Mouse (Mus musculus) midbrain, embryonic 15.5 days (tissue): ENCODE data around the gene Phf11a. TPM values are rescaled to one million over a fixed set of nuclear protein-coding genes. Genes with fewer than 3 reads are reported as not detected.
"Not testable (repeated sequence)": the region's sequence is repeated elsewhere in the genome, so short reads cannot be mapped to it uniquely, and the experiment has no call there.

Experiments used
- ATAC-seq: fragments of 200-750 bp; cut with Nextera tagmentation; replicated peaks from 2 replicates; pipeline ENCODE4 v1.8.0; 2017; ENCODE audit warnings: moderate TSS enrichment
- H3K27ac ChIP-seq: fragments of 300-500 bp; sonication (generic); 2 replicates; pipeline ENCODE4 v1.5.1; 2015; ENCODE audit warnings: mild to moderate bottlenecking, inconsistent platforms
- H3K27me3 ChIP-seq: fragments of 300-500 bp; sonication (generic); replicated peaks from 2 replicates; pipeline ENCODE4 v1.6.1; 2015; ENCODE audit warnings: inconsistent platforms
- H3K36me3 ChIP-seq: fragments of 300-500 bp; sonication (generic); replicated peaks from 2 replicates; pipeline ENCODE4 v1.6.1; 2015; ENCODE audit warnings: inconsistent platforms
- H3K4me1 ChIP-seq: fragments of 300-500 bp; sonication (generic); 2 replicates; pipeline ENCODE4 v1.6.1; 2015; ENCODE audit warnings: inconsistent platforms
- H3K4me2 ChIP-seq: fragments of 300-500 bp; sonication (generic); 2 replicates; pipeline ENCODE4 v1.6.1; 2015; ENCODE audit warnings: inconsistent platforms, mild to moderate bottlenecking, moderate library complexity
- H3K4me3 ChIP-seq: fragments of 300-500 bp; sonication (generic); 2 replicates; pipeline ENCODE4 v1.5.1; 2015; ENCODE audit warnings: mild to moderate bottlenecking, inconsistent platforms
- H3K9ac ChIP-seq: fragments of 300-500 bp; sonication (generic); 2 replicates; pipeline ENCODE4 v1.6.1; 2015; ENCODE audit warnings: mild to moderate bottlenecking, inconsistent platforms
- H3K9me3 ChIP-seq: fragments of 300-500 bp; sonication (generic); 2 replicates; pipeline ENCODE4 v1.6.1; 2016; ENCODE audit warnings: inconsistent platforms
- WGBS: fragments of 180-500 bp; shearing (Covaris S2); methylation state at CpG from one replicate; pipeline ENCODE4 v1.1.7; 2015; ENCODE audit warnings: mixed read lengths; 5-methylcytosine and 5-hydroxymethylcytosine counted together
- polyA plus RNA-seq: library from polyadenylated mRNA; unstranded; fragments of >200 nt; fragmentation: Nextera tagmentation; extraction: Ambion mirVana; gene quantifications from 2 replicates; pipeline ENCODE4 v1.2.1, GENCODE M21; 2015

The Phf11a gene
- polyA plus RNA-seq = 0.22 TPM in 1 of 2 replicates, not detected in the other

DNA sequence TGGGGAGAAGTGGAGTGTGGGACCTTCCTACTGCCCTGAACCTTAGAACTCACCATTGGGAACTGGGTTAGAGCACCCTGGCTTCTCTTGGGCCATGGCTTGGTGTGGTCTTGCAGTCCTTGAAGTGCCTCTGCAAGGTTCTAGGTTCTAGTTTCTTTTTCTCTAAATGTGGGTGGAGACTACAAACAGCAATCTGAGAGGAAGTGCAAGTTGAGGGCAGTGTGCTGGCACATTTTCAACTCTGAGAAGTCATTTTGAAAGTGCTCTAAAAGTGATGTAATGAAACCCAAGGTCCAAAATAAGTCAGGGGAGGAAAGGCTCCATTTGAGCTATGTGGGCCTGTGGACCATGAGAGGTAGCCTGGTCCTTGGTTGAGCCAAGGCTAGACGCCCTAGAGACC, at the start of gene Phf11a:
Gene Phf11a (minus strand): TSS at position 132 of the 400 bp plus-strand sequence.
- 65% methylated on average over 1 of the region's 1 CpGs for WGBS
- H3K27me3 ChIP-seq, H3K4me3 ChIP-seq, H3K9me3 ChIP-seq, H3K4me2 ChIP-seq, H3K9ac ChIP-seq, H3K27ac ChIP-seq, H3K4me1 ChIP-seq, ATAC-seq, H3K36me3 ChIP-seq: not testable (repeated sequence)

DNA sequence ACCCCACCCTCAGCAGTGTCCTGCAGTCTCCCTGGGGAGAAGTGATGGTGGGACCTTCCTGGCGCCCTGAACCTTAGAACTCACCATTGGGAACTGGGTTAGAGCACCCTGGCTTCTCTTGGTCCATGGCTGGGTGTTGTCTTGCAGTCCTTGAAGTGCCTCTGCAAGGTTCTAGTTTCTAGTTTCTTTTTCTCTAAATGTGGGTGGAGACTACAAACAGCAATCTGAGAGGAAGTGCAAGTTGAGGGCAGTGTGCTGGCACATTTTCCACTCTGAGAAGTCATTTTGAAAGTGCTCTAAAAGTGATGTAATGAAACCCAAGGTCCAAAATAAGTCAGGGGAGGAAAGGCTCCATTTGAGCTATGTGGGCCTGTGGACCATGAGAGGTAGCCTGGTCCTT, 43.9 kb upstream of the Phf11a start, which contains the start of gene Phf11b:
Gene Phf11b (minus strand): TSS at position 163 of the 400 bp plus-strand sequence.
- H3K9ac ChIP-seq, H3K4me2 ChIP-seq, ATAC-seq, H3K36me3 ChIP-seq, H3K9me3 ChIP-seq, H3K4me3 ChIP-seq, H3K27me3 ChIP-seq, H3K27ac ChIP-seq, H3K4me1 ChIP-seq: not testable (repeated sequence)
- 54% methylated on average over 1 of the region's 1 CpGs for WGBS

- ATAC-seq = no peak
- Histone ChIP-seq H3K36me3 (no peaks in the 10 kb centered on the region), H3K4me2 (no peak overlapping the region), H3K4me1 (no peaks in the 10 kb centered on the region), H3K9me3 (no peaks in the 10 kb centered on the region), H3K27me3 (no peaks in the 10 kb centered on the region), H3K9ac (no peak overlapping the region), H3K4me3 (no peak overlapping the region), H3K27ac (no peak overlapping the region)
- WGBS = 100% methylated on average over 1 of the region's 1 CpGs
These were observed 42.2 kb upstream of the Phf11a start for GRCm38 (mm10) chr14:59339541-59339940.

DNA sequence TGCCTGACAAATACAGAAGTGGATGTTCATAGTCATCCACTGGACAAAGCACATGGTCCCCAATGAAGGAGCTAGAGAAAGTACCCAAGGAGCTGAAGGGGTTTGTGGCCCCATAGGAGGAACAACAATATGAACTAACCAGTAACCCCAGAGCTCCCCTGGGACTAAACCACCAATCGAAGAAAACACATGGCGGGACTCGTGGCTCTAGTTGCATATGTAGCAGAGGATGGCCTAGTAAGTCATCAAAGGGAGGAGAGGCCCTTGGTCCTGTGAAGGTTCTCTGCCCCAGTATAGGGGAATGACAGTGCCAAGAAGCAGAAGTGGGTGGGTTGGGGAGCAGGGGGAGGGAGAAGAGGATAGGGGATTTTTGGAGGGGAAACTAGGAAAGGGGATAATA, 38.7 kb upstream of the Phf11a start:
- not testable (repeated sequence) for H3K4me1 ChIP-seq, H3K4me3 ChIP-seq, H3K27ac ChIP-seq, H3K4me2 ChIP-seq, H3K36me3 ChIP-seq, H3K9ac ChIP-seq, H3K9me3 ChIP-seq, ATAC-seq, H3K27me3 ChIP-seq
- WGBS = 98% methylated on average over 3 of the region's 3 CpGs

DNA sequence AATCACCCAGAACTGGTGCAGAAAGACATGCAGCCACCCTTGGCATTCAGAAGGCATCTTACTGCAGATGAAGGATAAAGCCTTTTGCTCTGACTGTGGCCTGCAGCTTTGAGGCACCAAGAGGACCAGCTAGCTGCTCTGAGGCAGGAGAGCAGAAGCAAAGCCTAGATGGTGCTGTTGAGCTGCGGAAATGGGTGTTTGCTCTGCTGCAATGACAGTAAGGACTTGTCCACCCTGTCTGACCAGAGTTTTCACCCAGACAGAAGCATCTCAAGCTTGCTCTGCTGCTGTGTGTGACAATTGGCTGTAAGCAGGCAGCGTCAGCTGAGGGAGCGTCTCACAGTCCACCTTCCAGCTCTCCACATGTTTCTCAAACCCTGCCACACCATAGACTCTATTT, 33.2 kb upstream of the Phf11a start:
- not testable (repeated sequence) for H3K36me3 ChIP-seq, H3K4me1 ChIP-seq, H3K27me3 ChIP-seq, H3K27ac ChIP-seq, H3K4me2 ChIP-seq, H3K9ac ChIP-seq, H3K4me3 ChIP-seq, ATAC-seq, H3K9me3 ChIP-seq
- 54% methylated on average over 3 of the region's 3 CpGs for WGBS

DNA sequence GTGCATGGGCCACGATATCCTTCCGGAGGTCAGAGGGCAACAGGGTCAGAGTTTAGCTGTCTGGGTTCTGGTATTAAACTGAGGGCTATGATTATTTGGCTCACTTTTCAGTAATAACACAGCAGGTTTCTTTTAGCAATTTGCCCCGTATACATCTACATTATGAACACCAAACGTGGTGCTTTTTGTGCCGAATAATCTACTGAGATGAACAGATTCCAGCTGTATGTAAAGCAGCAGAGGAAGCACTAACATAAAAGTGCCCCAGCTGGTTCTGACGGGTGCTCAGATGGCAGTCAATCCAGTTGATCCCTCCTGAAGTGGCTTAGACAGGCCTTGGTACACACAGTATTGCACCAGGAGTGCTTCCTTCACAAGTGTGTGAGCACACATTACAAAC, 22.6 kb upstream of the Phf11a start:
- H3K9ac ChIP-seq, ATAC-seq, H3K4me2 ChIP-seq, H3K4me3 ChIP-seq, H3K27me3 ChIP-seq, H3K4me1 ChIP-seq, H3K9me3 ChIP-seq, H3K36me3 ChIP-seq, H3K27ac ChIP-seq: not testable (repeated sequence)
- 79% methylated on average over 6 of the region's 6 CpGs for WGBS

DNA sequence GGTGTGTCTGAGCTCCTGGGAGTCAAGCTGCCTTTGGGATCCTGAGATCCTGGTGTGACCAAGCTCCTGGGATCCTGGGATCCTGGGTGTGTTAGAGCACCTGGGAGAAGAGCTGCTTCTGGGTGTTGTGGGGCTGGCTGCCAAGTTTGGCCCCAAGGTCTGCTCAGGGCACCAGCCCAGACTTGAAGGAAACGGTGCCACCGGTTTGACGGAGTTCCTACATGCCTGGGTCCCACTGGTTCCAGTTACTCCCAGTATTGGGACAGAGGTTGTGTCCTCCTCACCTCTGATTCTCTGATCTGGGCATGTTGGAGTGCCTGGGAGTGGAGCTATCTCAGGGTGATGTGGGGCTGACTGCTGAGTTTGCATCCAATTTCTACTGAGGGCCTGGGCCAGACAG, 21.7 kb upstream of the Phf11a start:
- not testable (repeated sequence) for H3K36me3 ChIP-seq, H3K4me3 ChIP-seq, H3K27ac ChIP-seq, H3K4me1 ChIP-seq, H3K9me3 ChIP-seq, H3K4me2 ChIP-seq, H3K9ac ChIP-seq, H3K27me3 ChIP-seq, ATAC-seq
- WGBS = 97% methylated on average over 3 of the region's 3 CpGs

DNA sequence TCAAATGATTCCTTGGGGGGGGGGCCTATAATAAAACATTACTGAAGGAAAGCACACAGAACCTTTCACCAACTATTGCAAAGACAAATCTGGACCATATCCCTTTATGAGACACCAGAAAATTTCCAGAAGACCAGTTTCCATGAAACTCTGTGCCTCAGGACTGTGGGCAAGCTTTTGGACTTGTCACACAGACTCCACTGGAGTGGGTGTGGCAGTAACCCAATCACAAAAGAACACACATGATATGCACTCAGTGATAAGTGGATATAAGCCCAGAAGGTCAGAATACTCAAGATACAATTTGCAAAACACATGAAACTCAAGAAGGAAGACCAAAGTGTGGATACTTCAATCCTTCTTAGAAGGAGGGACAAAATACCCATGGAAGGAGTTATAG, 5.6 kb downstream of the Phf11a start:
- not testable (repeated sequence) for H3K27me3 ChIP-seq, H3K9me3 ChIP-seq, ATAC-seq, H3K27ac ChIP-seq, H3K4me3 ChIP-seq, H3K9ac ChIP-seq, H3K4me1 ChIP-seq, H3K36me3 ChIP-seq, H3K4me2 ChIP-seq

- H3K27me3 ChIP-seq, H3K27ac ChIP-seq, H3K9me3 ChIP-seq, H3K4me2 ChIP-seq, H3K36me3 ChIP-seq, ATAC-seq, H3K4me3 ChIP-seq, H3K4me1 ChIP-seq, H3K9ac ChIP-seq: not testable (repeated sequence)
- WGBS = 90% methylated on average over 4 of the region's 4 CpGs
These were observed 22.4 kb downstream of the Phf11a start for GRCm38 (mm10) chr14:59274961-59275360.

DNA sequence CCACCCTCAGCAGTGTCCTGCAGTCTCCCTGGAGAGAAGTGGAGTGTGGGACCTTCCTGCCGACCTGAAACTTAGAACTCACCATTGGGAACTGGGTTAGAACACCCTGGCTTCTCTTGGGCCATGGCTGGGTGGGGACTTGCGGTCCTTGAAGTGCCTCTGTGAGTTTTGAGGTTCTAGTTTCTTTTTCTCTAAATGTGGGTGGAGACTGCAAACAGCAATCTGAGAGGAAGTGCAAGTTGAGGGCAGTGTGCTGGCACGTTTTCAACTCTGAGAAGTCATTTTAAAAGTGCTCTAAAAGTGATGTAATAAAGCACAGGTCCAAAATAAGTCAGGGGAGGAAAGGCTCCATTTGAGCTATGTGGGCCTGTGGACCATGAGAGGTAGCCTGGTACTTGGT, 37.3 kb downstream of the Phf11a start, which contains the start of gene Gm6904:
Gene Gm6904 (minus strand): TSS at position 161 of the 400 bp plus-strand sequence.
- Histone ChIP-seq H3K9me3 (no peaks in the 10 kb centered on the region), H3K36me3 (no peaks in the 10 kb centered on the region), H3K4me2 (no peak within 1 kb of the TSS), H3K27me3 (no peaks in the 10 kb centered on the region), H3K27ac (no peak within 1 kb of the TSS), H3K9ac (no peak within 1 kb of the TSS), H3K4me3 (no peak within 1 kb of the TSS), H3K4me1 (no peaks in the 10 kb centered on the region)
- WGBS = 75% methylated on average over 3 of the region's 3 CpGs
- ATAC-seq = no peak

DNA sequence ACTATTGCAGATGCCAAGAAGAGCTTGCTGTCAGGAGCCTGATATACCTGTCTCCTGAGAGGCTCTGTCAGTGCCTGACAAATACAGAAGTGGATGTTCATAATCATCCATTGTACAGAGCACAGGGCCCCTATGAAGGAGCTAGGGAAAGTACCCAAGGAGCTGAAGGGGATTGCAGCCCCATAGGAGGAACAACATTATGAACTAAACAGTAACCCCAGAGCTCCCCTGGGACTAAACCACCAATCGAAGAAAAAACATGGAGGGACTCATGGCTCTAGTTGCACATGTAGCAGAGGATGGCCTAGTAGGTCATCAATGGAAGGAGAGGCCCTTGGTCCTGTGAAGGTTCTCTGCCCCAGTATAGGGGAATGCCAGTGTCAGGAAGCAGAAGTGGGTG, 41.5 kb downstream of the Phf11a start:
- not testable (repeated sequence) for H3K36me3 ChIP-seq, ATAC-seq, H3K27ac ChIP-seq, H3K4me2 ChIP-seq, H3K4me1 ChIP-seq, H3K9ac ChIP-seq, H3K27me3 ChIP-seq, H3K4me3 ChIP-seq, H3K9me3 ChIP-seq
- 97% methylated on average over 1 of the region's 1 CpGs for WGBS

GRCm38 (mm10) chr14:59250350-59250749, 47.0 kb downstream of the Phf11a start:
- H3K9me3 ChIP-seq, H3K27ac ChIP-seq, H3K9ac ChIP-seq, H3K36me3 ChIP-seq, H3K27me3 ChIP-seq, ATAC-seq, H3K4me3 ChIP-seq, H3K4me1 ChIP-seq, H3K4me2 ChIP-seq: not testable (repeated sequence)
- whole genome bisulfite sequencing = 73% methylated on average over 5 of the region's 5 CpGs

- Histone ChIP-seq H3K27ac (no peak overlapping the region), H3K36me3 (peaks cover 62% of the 10 kb centered on the region), H3K4me2 (no peak overlapping the region), H3K9ac (no peak overlapping the region), H3K4me1 (no peaks in the 10 kb centered on the region), H3K4me3 (no peak overlapping the region), H3K27me3 (no peaks in the 10 kb centered on the region), H3K9me3 (no peaks in the 10 kb centered on the region)
- no peak for ATAC-seq
- 96% methylated on average over 9 of the region's 9 CpGs for WGBS
These were observed 63.7 kb downstream of the Phf11a start for GRCm38 (mm10) chr14:59233635-59234034.

- 75% methylated on average over 5 of the region's 5 CpGs for WGBS
- no peaks in the 10 kb centered on the region for H3K9me3 ChIP-seq
- H3K9ac ChIP-seq = no peak overlapping the region
- no peak overlapping the region for H3K27ac ChIP-seq
- peaks cover 60% of the 10 kb centered on the region for H3K36me3 ChIP-seq
- no peaks in the 10 kb centered on the region for H3K27me3 ChIP-seq
- ATAC-seq = no peak
- no peaks in the 10 kb centered on the region for H3K4me1 ChIP-seq
- H3K4me2 ChIP-seq = no peak overlapping the region
- H3K4me3 ChIP-seq = no peak overlapping the region
These were observed 65.3 kb downstream of the Phf11a start for GRCm38 (mm10) chr14:59232003-59232402.
